ENCODE assay signal across 8 mouse cellular contexts in genomic region chr8:124231485-124232279, GRCm38 (mm10). TPM values are rescaled to one million over a fixed set of nuclear protein-coding genes. Genes with fewer than 3 reads are reported as not detected.
DNase-seq lines count a peak whose midpoint lies in the region; ATAC-seq and TF ChIP-seq lines count a peak whose summit lies in the region.

No protein-coding gene starts in this region.

- WGBS in embryonic facial prominence, embryonic 11.5 days, result under 1% methylated on average over 67 of the region's 83 CpGs
- 4% methylated on average over 83 of the region's 83 CpGs for WGBS in heart, embryonic 10.5 days

- ATAC-seq in activated CD4-positive, CD25-positive, alpha-beta regulatory T cell, adult 4 months, result peak; percentile 70
- ATAC-seq in embryonic facial prominence, embryonic 11.5 days (replicated peaks; ENCODE audit: insufficient number of reproducible peaks, low FRiP score, low TSS enrichment, low read depth), result peak; percentile 61

- no peaks in the 10 kb centered on the region for H3K9me3 ChIP-seq in embryonic facial prominence, embryonic 11.5 days (replicated peaks; ENCODE audit: control insufficient read depth, low read length)
- no peaks in the 10 kb centered on the region for H3K9me3 ChIP-seq in heart, embryonic 10.5 days
- no peaks in the 10 kb centered on the region for H3K9me3 ChIP-seq in megakaryocyte, embryonic 14.5 days

- H3K9ac ChIP-seq in embryonic facial prominence, embryonic 11.5 days (replicated peaks; ENCODE audit: low read length), result peak overlapping the region; percentile 90

- no peaks in the 10 kb centered on the region for H3K36me3 ChIP-seq in embryonic facial prominence, embryonic 11.5 days (replicated peaks; ENCODE audit: control insufficient read depth, insufficient read depth, low read depth, low read length)
- 0 out of 2 replicates have a peak, but pooled peaks cover 2% of the 10 kb centered on the region for H3K36me3 ChIP-seq in heart, embryonic 10.5 days
- H3K36me3 ChIP-seq in megakaryocyte, embryonic 14.5 days (replicated peaks; ENCODE audit: low read length), result peaks cover 38% of the 10 kb centered on the region

- peak in 1 of 2 experiments; percentile 13 for DNase-seq in layer of hippocampus, adult 2 months (ENCODE audit: low spot score in 2 of 2)
- DNase-seq in layer of hippocampus, adult 18-20 months (ENCODE audit: low spot score in 2 of 2), result no peak
- DNase-seq in embryonic facial prominence, embryonic 11.5 days (ENCODE audit: low spot score), result no peak
- DNase-seq in heart, embryonic 10.5 days (ENCODE audit: low spot score), result peak; percentile 82
- peak; percentile 69 to 81 for DNase-seq in kidney, postnatal 4 days
- DNase-seq in spleen, postnatal 4 days (ENCODE audit: low spot score in 2 of 2), result peak; percentile 58 to 78

- peak overlapping the region; percentile 87 for H3K27ac ChIP-seq in layer of hippocampus, adult 2 months
- peak overlapping the region; percentile 49 for H3K27ac ChIP-seq in embryonic facial prominence, embryonic 11.5 days (replicated peaks; ENCODE audit: low read depth, low read length)
- H3K27ac ChIP-seq in heart, embryonic 10.5 days, result peak overlapping the region; percentile 87

- peak overlapping the region; percentile 87 for H3K4me3 ChIP-seq in layer of hippocampus, adult 2 months
- H3K4me3 ChIP-seq in embryonic facial prominence, embryonic 11.5 days (ENCODE audit: low read depth, low read length), result peak overlapping the region; percentile 91
- peak overlapping the region; percentile 97 for H3K4me3 ChIP-seq in heart, embryonic 10.5 days
- H3K4me3 ChIP-seq in megakaryocyte, embryonic 14.5 days (replicated peaks), result peak overlapping the region; percentile 99

- no peaks in the 10 kb centered on the region for H3K27me3 ChIP-seq in embryonic facial prominence, embryonic 11.5 days (ENCODE audit: control insufficient read depth, insufficient read depth, low read length)
- H3K27me3 ChIP-seq in heart, embryonic 10.5 days (ENCODE audit: insufficient read depth, poor library complexity, severe bottlenecking), result peaks cover 7% of the 10 kb centered on the region
- H3K27me3 ChIP-seq in megakaryocyte, embryonic 14.5 days (replicated peaks), result no peaks in the 10 kb centered on the region

- peak overlapping the region; percentile 96 for H3K4me2 ChIP-seq in embryonic facial prominence, embryonic 11.5 days (ENCODE audit: low read depth, low read length)

- peak; percentile 29; the same call in 1 of the 2 replicates for TF ChIP-seq CTCF in layer of hippocampus, adult 2 months (conservative IDR thresholded peaks at IDR 0.05)

- peaks cover 2% of the 10 kb centered on the region; the same call in 1 of the 2 replicates for H3K4me1 ChIP-seq in embryonic facial prominence, embryonic 11.5 days (ENCODE audit: control insufficient read depth, insufficient read depth, low read length)
- peaks cover 58% of the 10 kb centered on the region for H3K4me1 ChIP-seq in heart, embryonic 10.5 days
- peaks cover 90% of the 10 kb centered on the region for H3K4me1 ChIP-seq in megakaryocyte, embryonic 14.5 days

RNA-seq across cellular contexts. Expression of gene Galnt2, which starts 0.5 kb away (rescaled TPM):
- 10 to 100 TPM; 34.5 to 44.5 TPM for total RNA-seq in layer of hippocampus, adult 2 months (2021)
- 10 to 100 TPM; 41.5 to 48.8 TPM for total RNA-seq in layer of hippocampus, adult 18-20 months (2021)
- 10 to 100 TPM; 18.2 to 20.1 TPM for polyA plus RNA-seq in activated CD4-positive, CD25-positive, alpha-beta regulatory T cell, adult 4 months (2017; shearing (Covaris generic))
- polyA plus RNA-seq in embryonic facial prominence, embryonic 11.5 days (2014; fragmentation: Nextera tagmentation; extraction: Ambion mirVana), result 52.5 and 54.7 TPM in 2 replicates
- polyA plus RNA-seq in heart, embryonic 10.5 days (2016; fragmentation: Nextera tagmentation; extraction: Ambion mirVana), result 44.7 and 59.3 TPM in 2 replicates
- polyA plus RNA-seq in megakaryocyte, embryonic 14.5 days (2012; ENCODE audit: insufficient read depth, low replicate concordance), result 55.0 and 143 TPM in 2 replicates

Comparison
In these comparisons a context has a peak if more than half of its experiments do, and no peak if none do; other contexts are left out.
1. DNase-seq: peak in heart, embryonic 10.5 days (single experiment), kidney, postnatal 4 days (2 of 2) and spleen, postnatal 4 days (2 of 2); none in layer of hippocampus, adult 18-20 months (0 of 2) and embryonic facial prominence, embryonic 11.5 days (single experiment).
2. Peak in every context shown above with its lines, with median percentiles within 50 percentile points of each other: H3K27ac ChIP-seq and H3K4me3 ChIP-seq.